Mouse (Mus musculus): ENCODE measurements around the gene Slc2a9.

DNA sequence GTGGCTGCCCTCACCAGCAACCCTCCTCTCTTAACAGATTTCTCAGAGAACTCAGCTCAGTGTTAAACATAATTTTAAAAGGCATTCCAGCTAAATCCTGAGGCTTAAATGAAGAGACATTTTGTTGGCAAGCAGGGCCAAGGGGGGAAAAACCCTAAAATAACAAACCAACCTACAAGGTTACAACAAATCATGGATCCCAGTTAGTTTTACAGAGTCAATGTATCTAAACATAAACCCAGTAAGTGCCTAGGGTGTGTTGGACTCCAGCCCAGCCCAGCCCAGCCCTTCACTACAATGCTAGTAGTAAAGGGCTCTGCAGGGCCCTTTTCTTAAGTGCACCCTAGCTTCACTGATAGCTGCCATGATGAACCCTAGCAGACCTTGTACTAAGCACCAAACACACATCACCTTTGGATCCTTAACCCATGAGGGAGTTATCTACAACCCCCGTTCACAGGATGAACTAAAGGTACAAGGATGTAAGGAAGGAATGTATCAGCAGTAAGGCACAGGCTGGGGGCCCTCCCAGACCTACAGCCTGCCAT is 47.4 kb upstream of the Slc2a9 start:
- TF ChIP-seq GATA1 (IDR thresholded peaks at IDR 0.05; ENCODE audit: low read length) (no peak), TAL1 (IDR thresholded peaks at IDR 0.05; ENCODE audit: low read length) (no peak)

Data from erythroblast, embryonic 14.5 days (primary cell).